Mouse (Mus musculus): ENCODE data around the gene Smim27. TPM values are rescaled to one million over a fixed set of nuclear protein-coding genes. Genes with fewer than 3 reads are reported as not detected.

Smim27 gene
- polyA plus RNA-seq, 1 experiment, result 6.8 TPM

GRCm38 (mm10) chr4:40253766-40254165, 15.6 kb upstream of the Smim27 start:
- Histone ChIP-seq H3K4me1 (ENCODE audit: control insufficient read depth, insufficient read depth, low read length) (no peaks in the 10 kb centered on the region), H3K4me3 (ENCODE audit: insufficient read depth, low read length) (no peak overlapping the region), H3K27ac (ENCODE audit: insufficient read depth, low read length) (no peak overlapping the region)
- TF ChIP-seq CTCF (IDR thresholded peaks at IDR 0.05; ENCODE audit: extremely low read depth, insufficient read depth, low read length) (no peak), POLR2A (IDR thresholded peaks at IDR 0.05; ENCODE audit: extremely low read depth, insufficient read depth, low read length) (no peak)

GRCm38 (mm10) chr4:40254385-40255103, 14.8 kb upstream of the Smim27 start:
- H3K4me3 ChIP-seq (ENCODE audit: insufficient read depth, low read length), result no peak overlapping the region
- TF ChIP-seq CTCF (IDR thresholded peaks at IDR 0.05; ENCODE audit: extremely low read depth, insufficient read depth, low read length), result no peak
- no peak for TF ChIP-seq POLR2A (IDR thresholded peaks at IDR 0.05; ENCODE audit: extremely low read depth, insufficient read depth, low read length)
- no peak overlapping the region for H3K27ac ChIP-seq (ENCODE audit: insufficient read depth, low read length)
- H3K4me1 ChIP-seq (ENCODE audit: control insufficient read depth, insufficient read depth, low read length), result no peaks in the 10 kb centered on the region

- Histone ChIP-seq H3K27ac (ENCODE audit: insufficient read depth, low read length) (no peak overlapping the region), H3K4me3 (ENCODE audit: insufficient read depth, low read length) (no peak overlapping the region), H3K4me1 (ENCODE audit: control insufficient read depth, insufficient read depth, low read length) (no peaks in the 10 kb centered on the region)
- TF ChIP-seq CTCF (IDR thresholded peaks at IDR 0.05; ENCODE audit: extremely low read depth, insufficient read depth, low read length) (no peak), POLR2A (IDR thresholded peaks at IDR 0.05; ENCODE audit: extremely low read depth, insufficient read depth, low read length) (no peak)
These were observed 5.1 kb upstream of the Smim27 start for GRCm38 (mm10) chr4:40264321-40264720.

GRCm38 (mm10) chr4:40267681-40268080, 1.7 kb upstream of the Smim27 start:
- Histone ChIP-seq H3K4me3 (ENCODE audit: insufficient read depth, low read length) (peak overlapping the region; percentile 49), H3K4me1 (ENCODE audit: control insufficient read depth, insufficient read depth, low read length) (no peaks in the 10 kb centered on the region), H3K27ac (ENCODE audit: insufficient read depth, low read length) (no peak overlapping the region)
- TF ChIP-seq CTCF (IDR thresholded peaks at IDR 0.05; ENCODE audit: extremely low read depth, insufficient read depth, low read length), result no peak
- TF ChIP-seq POLR2A (IDR thresholded peaks at IDR 0.05; ENCODE audit: extremely low read depth, insufficient read depth, low read length), result no peak

- TF ChIP-seq CTCF (IDR thresholded peaks at IDR 0.05; ENCODE audit: extremely low read depth, insufficient read depth, low read length), result no peak
- peak; percentile 34; the same call in 1 of the 2 replicates for TF ChIP-seq POLR2A (IDR thresholded peaks at IDR 0.05; ENCODE audit: extremely low read depth, insufficient read depth, low read length)
- Histone ChIP-seq H3K4me3 (ENCODE audit: insufficient read depth, low read length) (peak overlapping the region; percentile 49), H3K27ac (ENCODE audit: insufficient read depth, low read length) (peak overlapping the region; percentile 39), H3K4me1 (ENCODE audit: control insufficient read depth, insufficient read depth, low read length) (no peaks in the 10 kb centered on the region)
These were observed 1.1 kb upstream of the Smim27 start for GRCm38 (mm10) chr4:40268204-40268813.

GRCm38 (mm10) chr4:40268835-40269234, 544 bp upstream of the Smim27 start:
- peak overlapping the region; percentile 49 for H3K4me3 ChIP-seq (ENCODE audit: insufficient read depth, low read length)
- no peak for TF ChIP-seq POLR2A (IDR thresholded peaks at IDR 0.05; ENCODE audit: extremely low read depth, insufficient read depth, low read length)
- TF ChIP-seq CTCF (IDR thresholded peaks at IDR 0.05; ENCODE audit: extremely low read depth, insufficient read depth, low read length), result no peak
- no peaks in the 10 kb centered on the region for H3K4me1 ChIP-seq (ENCODE audit: control insufficient read depth, insufficient read depth, low read length)
- peak overlapping the region; percentile 16 for H3K27ac ChIP-seq (ENCODE audit: insufficient read depth, low read length)

- peak overlapping the region; percentile 77 for H3K4me3 ChIP-seq (ENCODE audit: insufficient read depth, low read length)
- H3K4me1 ChIP-seq (ENCODE audit: control insufficient read depth, insufficient read depth, low read length), result peaks cover 2% of the 10 kb centered on the region; the same call in 1 of the 2 replicates
- H3K27ac ChIP-seq (ENCODE audit: insufficient read depth, low read length), result peak overlapping the region; percentile 10
- TF ChIP-seq POLR2A (IDR thresholded peaks at IDR 0.05; ENCODE audit: extremely low read depth, insufficient read depth, low read length), result no peak
- no peak for TF ChIP-seq CTCF (IDR thresholded peaks at IDR 0.05; ENCODE audit: extremely low read depth, insufficient read depth, low read length)
These were observed 9.5 kb downstream of the Smim27 start for GRCm38 (mm10) chr4:40278880-40279275.

GRCm38 (mm10) chr4:40279276-40279900, 10.0 kb downstream of the Smim27 start, which contains the start of gene Ndufb6:
Gene Ndufb6, minus strand, starts transcription at chr4:40279421.
- Histone ChIP-seq H3K27ac (ENCODE audit: insufficient read depth, low read length) (peak within 1 kb of the TSS; percentile 72), H3K4me1 (ENCODE audit: control insufficient read depth, insufficient read depth, low read length) (peaks cover 2% of the 10 kb centered on the region; the same call in 1 of the 2 replicates)
- TF ChIP-seq CTCF (IDR thresholded peaks at IDR 0.05; ENCODE audit: extremely low read depth, insufficient read depth, low read length) (no peak), POLR2A (IDR thresholded peaks at IDR 0.05; ENCODE audit: extremely low read depth, insufficient read depth, low read length) (peak; percentile 80)

GRCm38 (mm10) chr4:40285582-40285981, 16.2 kb downstream of the Smim27 start:
- Histone ChIP-seq H3K27ac (ENCODE audit: insufficient read depth, low read length) (no peak overlapping the region), H3K4me1 (ENCODE audit: control insufficient read depth, insufficient read depth, low read length) (no peaks in the 10 kb centered on the region), H3K4me3 (ENCODE audit: insufficient read depth, low read length) (no peak overlapping the region)
- TF ChIP-seq POLR2A (IDR thresholded peaks at IDR 0.05; ENCODE audit: extremely low read depth, insufficient read depth, low read length), result no peak
- peak; percentile 70 for TF ChIP-seq CTCF (IDR thresholded peaks at IDR 0.05; ENCODE audit: extremely low read depth, insufficient read depth, low read length)

More at GRCm38 (mm10) chr4:40279276-40279900, 10.0 kb downstream of the Smim27 start, which contains the start of gene Ndufb6:
- H3K4me3 ChIP-seq (ENCODE audit: insufficient read depth, low read length), result peak within 1 kb of the TSS; percentile 77

Data from cortical plate, adult 2 months (tissue).